Mouse (Mus musculus) heart, adult 2 months (tissue): ENCODE measurements around the gene Gpx5. TPM values are rescaled to one million over a fixed set of nuclear protein-coding genes. Genes with fewer than 3 reads are reported as not detected.
A peak's percentile ranks its signal among the peaks of the same experiment; 100 is the strongest.

Source experiments
- DNase-seq, 2 experiments: peaks; one replicate each; pipeline ENCODE4 v3.0.0; 2021
- H3K27ac ChIP-seq: fragments of 200-600 bp; 2 replicates; pipeline ENCODE4 v1.8.1; 2022
- H3K27me3 ChIP-seq: fragments of 200-500 bp; 2 replicates; pipeline ENCODE4 v1.6.1; 2012; ENCODE audit warnings: mild to moderate bottlenecking, low read length, inconsistent platforms, mixed read lengths; ENCODE audit not compliant: control insufficient read depth, insufficient read depth
- H3K36me3 ChIP-seq: fragments of 200-500 bp; 2 replicates; pipeline ENCODE4 v1.6.1; 2012; ENCODE audit warnings: low read length, inconsistent platforms; ENCODE audit not compliant: control insufficient read depth, insufficient read depth
- H3K4me1 ChIP-seq: fragments of 200-500 bp; 2 replicates; pipeline ENCODE4 v1.6.1; 2011; ENCODE audit warnings: low read length; ENCODE audit not compliant: control insufficient read depth, insufficient read depth
- H3K4me3 ChIP-seq: fragments of 200-600 bp; 2 replicates; pipeline ENCODE4 v1.8.1; 2022
- H3K79me2 ChIP-seq: fragments of 200-500 bp; replicated peaks from 2 replicates; pipeline ENCODE4 v1.6.1; 2012; ENCODE audit warnings: mild to moderate bottlenecking, inconsistent platforms, low read length, moderate library complexity, mixed read lengths; ENCODE audit not compliant: control insufficient read depth, insufficient read depth
- H3K9ac ChIP-seq: fragments of 200-500 bp; 2 replicates; pipeline ENCODE4 v1.6.1; 2012; ENCODE audit warnings: low read depth, mild to moderate bottlenecking, control low read depth, inconsistent platforms, low read length, mixed read lengths
- CTCF ChIP-seq: fragments of 200-600 bp; IDR thresholded peaks from 2 replicates; pipeline ENCODE4 v1.8.1; 2022; ENCODE audit warnings: antibody characterized with exemption, mild to moderate bottlenecking, moderate library complexity
- EP300 ChIP-seq: fragments of 200-500 bp; IDR thresholded peaks from 2 replicates; pipeline ENCODE4 v1.6.1; 2011; ENCODE audit warnings: low read depth, low read length, control low read depth; ENCODE audit not compliant: insufficient read depth
- POLR2A ChIP-seq: fragments of 200-500 bp; IDR thresholded peaks from 2 replicates; pipeline ENCODE4 v1.6.1; 2011; ENCODE audit warnings: mild to moderate bottlenecking, low read depth, low read length, control low read depth; ENCODE audit not compliant: insufficient read depth
- WGBS: fragments of 180-500 bp; shearing (Covaris S2); methylation state at CpG from one replicate; pipeline ENCODE4 v1.1.7; 2018; 5-methylcytosine and 5-hydroxymethylcytosine counted together
- intact Hi-C: fragments of 180-260 bp; cut with DNase I; formaldehyde crosslinking; loops from one replicate; pipeline ENCODE4 v1.15.1; 2025
- polyA plus RNA-seq: library from polyadenylated mRNA; depleted of rRNA; stranded (reverse); fragments of >200 nt; gene quantifications from 2 replicates; pipeline ENCODE4 v1.2.3, GENCODE M21; 2012
- total RNA-seq, 2 experiments: library from RNA; stranded (reverse); gene quantifications; 2 replicates each; pipeline ENCODE4 v1.2.3; 2021

Gpx5 gene
- total and polyA plus RNA-seq, 3 experiments, result not detected

- Histone ChIP-seq H3K36me3 (no peaks in the 10 kb centered on the region), H3K9ac (no peak overlapping the region), H3K4me1 (no peaks in the 10 kb centered on the region), H3K4me3 (peak overlapping the region; percentile 22), H3K79me2 (no peaks in the 10 kb centered on the region), H3K27ac (no peak overlapping the region), H3K27me3 (no peaks in the 10 kb centered on the region; the same call in 1 of the 2 replicates)
- no peak for TF ChIP-seq EP300
- no peak for TF ChIP-seq POLR2A
- no peak for TF ChIP-seq CTCF
- DNase-seq, result no peak
- 17% methylated on average over 11 of the region's 11 CpGs for WGBS
- intact Hi-C loops, result no loop called here
These were observed 28.6 kb downstream of the Gpx5 start for GRCm38 (mm10) chr13:21263910-21264309.

GRCm38 (mm10) chr13:21262787-21263461 is 29.6 kb downstream of the Gpx5 start:
- Histone ChIP-seq H3K27me3 (peaks cover 1% of the 10 kb centered on the region; the same call in 1 of the 2 replicates), H3K79me2 (no peaks in the 10 kb centered on the region), H3K9ac (no peak overlapping the region), H3K36me3 (no peaks in the 10 kb centered on the region), H3K4me1 (no peaks in the 10 kb centered on the region), H3K4me3 (no peak overlapping the region), H3K27ac (no peak overlapping the region)
- 57% methylated on average over 4 of the region's 4 CpGs for WGBS
- intact Hi-C loops, result no loop called here
- no peak for DNase-seq
- TF ChIP-seq POLR2A (no peak), CTCF (no peak), EP300 (no peak)

- no peaks in the 10 kb centered on the region for H3K4me1 ChIP-seq
- H3K27me3 ChIP-seq, result peaks cover 4% of the 10 kb centered on the region; the same call in 1 of the 2 replicates
- WGBS, result 37% methylated on average over 5 of the region's 5 CpGs
- H3K79me2 ChIP-seq, result no peaks in the 10 kb centered on the region
- H3K9ac ChIP-seq, result no peak overlapping the region
- no peak for DNase-seq
- intact Hi-C loops, result no loop called here
- TF ChIP-seq CTCF (no peak), POLR2A (no peak), EP300 (no peak)
- H3K4me3 ChIP-seq, result peak overlapping the region; percentile 15
- H3K27ac ChIP-seq, result no peak overlapping the region
- no peaks in the 10 kb centered on the region for H3K36me3 ChIP-seq
These were observed 32.2 kb downstream of the Gpx5 start for GRCm38 (mm10) chr13:21260289-21260688.

- Histone ChIP-seq H3K9ac (no peak overlapping the region), H3K4me3 (peak overlapping the region; percentile 15), H3K4me1 (no peaks in the 10 kb centered on the region), H3K79me2 (no peaks in the 10 kb centered on the region), H3K27ac (no peak overlapping the region), H3K27me3 (peaks cover 4% of the 10 kb centered on the region), H3K36me3 (no peaks in the 10 kb centered on the region)
- peak in 1 of 2 experiments; percentile 42 for DNase-seq
- 3% methylated on average over 18 of the region's 18 CpGs for WGBS
- TF ChIP-seq CTCF, result no peak
- intact Hi-C loops, result no loop called here
These were observed 32.8 kb downstream of the Gpx5 start for GRCm38 (mm10) chr13:21259677-21260113.

GRCm38 (mm10) chr13:21259171-21259631 is 33.3 kb downstream of the Gpx5 start:
- peaks cover 4% of the 10 kb centered on the region for H3K27me3 ChIP-seq
- H3K4me1 ChIP-seq, result no peaks in the 10 kb centered on the region
- intact Hi-C loops, result no loop called here
- no peak for DNase-seq
- H3K27ac ChIP-seq, result no peak overlapping the region
- TF ChIP-seq EP300, result no peak
- TF ChIP-seq CTCF, result no peak
- no peak for TF ChIP-seq POLR2A
- H3K79me2 ChIP-seq, result no peaks in the 10 kb centered on the region
- no peaks in the 10 kb centered on the region for H3K36me3 ChIP-seq
- WGBS, result 2% methylated on average over 15 of the region's 15 CpGs
- H3K4me3 ChIP-seq, result peak overlapping the region; percentile 48
- H3K9ac ChIP-seq, result no peak overlapping the region

- WGBS, result 23% methylated on average over 6 of the region's 6 CpGs
- peak overlapping the region; percentile 48 for H3K4me3 ChIP-seq
- no peak for DNase-seq
- no peak overlapping the region for H3K27ac ChIP-seq
- no peaks in the 10 kb centered on the region for H3K36me3 ChIP-seq
- H3K9ac ChIP-seq, result no peak overlapping the region
- intact Hi-C loops, result no loop called here
- TF ChIP-seq CTCF, result no peak
- TF ChIP-seq POLR2A, result no peak
- TF ChIP-seq EP300, result no peak
- H3K79me2 ChIP-seq, result no peaks in the 10 kb centered on the region
- H3K27me3 ChIP-seq, result peaks cover 4% of the 10 kb centered on the region
- H3K4me1 ChIP-seq, result no peaks in the 10 kb centered on the region
These were observed 34.0 kb downstream of the Gpx5 start for GRCm38 (mm10) chr13:21258524-21258923.
